Mouse (Mus musculus) liver, postnatal 0 days (tissue): Measurements from ENCODE around the gene Stk24.

ENCODE experiments used
- CTCF ChIP-seq: sonication (generic); IDR thresholded peaks from 2 replicates; pipeline ENCODE4 v1.5.1; 2016; ENCODE audit warnings: antibody characterized with exemption, low read depth
- EP300 ChIP-seq: IDR thresholded peaks from 2 replicates; pipeline ENCODE4 v1.6.1; 2016; ENCODE audit warnings: antibody characterized with exemption, low read depth, mild to moderate bottlenecking

DNA sequence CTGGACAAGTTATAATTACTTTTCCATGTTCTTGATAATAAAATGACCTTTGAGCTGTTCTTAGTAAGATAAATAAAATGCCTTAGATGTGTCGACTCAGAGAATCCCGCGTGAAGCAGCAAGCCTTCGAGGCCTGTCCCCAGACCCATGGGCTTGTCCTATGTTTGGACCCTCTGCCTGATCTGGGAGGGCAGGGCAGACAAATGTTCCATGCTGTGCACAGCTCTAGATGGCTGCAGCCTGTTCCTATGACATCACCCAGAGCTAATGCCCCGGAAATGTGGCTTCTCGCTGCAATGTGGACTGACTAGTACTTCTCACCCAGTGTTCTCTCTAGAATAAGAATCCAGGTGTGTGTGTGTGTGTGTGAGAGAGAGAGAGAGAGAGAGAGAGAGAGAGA, 115.4 kb downstream of the Stk24 start:
- no peak for TF ChIP-seq CTCF
- TF ChIP-seq EP300 = no peak
